Mouse (Mus musculus) mesoderm, embryonic 11.5 days (tissue): ENCODE data around the gene Gm21885.
A peak's percentile ranks its signal among the peaks of the same experiment; 100 is the strongest.

Experiments used
- DNase-seq: peaks from one replicate; pipeline ENCODE4 v3.0.0-alpha.2; 2012; ENCODE audit warnings: low read depth, low spot score

The Gm21885 gene

DNA sequence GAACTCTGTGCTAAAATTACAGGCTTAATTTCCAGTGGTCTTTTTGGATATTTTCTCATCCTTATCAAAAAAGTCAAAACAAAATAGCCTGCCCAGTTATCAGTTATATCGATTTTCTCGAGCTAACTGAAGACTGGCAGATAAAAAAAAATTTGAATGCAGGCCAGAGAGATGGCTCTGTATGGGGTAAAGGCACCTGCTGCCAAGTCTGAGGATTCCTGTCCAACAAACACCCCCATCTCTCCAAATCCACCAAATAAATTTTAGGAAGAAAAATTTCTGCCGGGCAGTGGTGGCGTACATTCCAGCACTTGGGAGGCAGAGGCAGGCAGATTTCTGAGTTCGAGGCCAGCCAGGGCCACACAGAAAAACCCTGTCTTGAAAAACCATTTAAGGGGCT is 36.4 kb downstream of the Gm21885 start:
- DNase-seq: no peak

- no peak for DNase-seq
Observed at GRCm38 (mm10) chr11:94320969-94321930, 39.6 kb downstream of the Gm21885 start.

GRCm38 (mm10) chr11:94321931-94322400 is 40.3 kb downstream of the Gm21885 start, which contains the start of gene Luc7l3:
Luc7l3 (minus strand) TSS chr11:94321988.
- peak; percentile 92 for DNase-seq

GRCm38 (mm10) chr11:94322636-94323035 is 41.0 kb downstream of the Gm21885 start:
- no peak for DNase-seq

- no peak for DNase-seq
Observed at GRCm38 (mm10) chr11:94323271-94323925, 41.7 kb downstream of the Gm21885 start.

- no peak for DNase-seq
Observed at GRCm38 (mm10) chr11:94324618-94325017, 42.9 kb downstream of the Gm21885 start.

GRCm38 (mm10) chr11:94326961-94327411 is 45.3 kb downstream of the Gm21885 start:
- no peak for DNase-seq

GRCm38 (mm10) chr11:94327693-94328643 is 46.3 kb downstream of the Gm21885 start, which contains the start of gene Ankrd40:
Ankrd40 (plus strand) TSS chr11:94328001.
- DNase-seq: peak; percentile 95

DNA sequence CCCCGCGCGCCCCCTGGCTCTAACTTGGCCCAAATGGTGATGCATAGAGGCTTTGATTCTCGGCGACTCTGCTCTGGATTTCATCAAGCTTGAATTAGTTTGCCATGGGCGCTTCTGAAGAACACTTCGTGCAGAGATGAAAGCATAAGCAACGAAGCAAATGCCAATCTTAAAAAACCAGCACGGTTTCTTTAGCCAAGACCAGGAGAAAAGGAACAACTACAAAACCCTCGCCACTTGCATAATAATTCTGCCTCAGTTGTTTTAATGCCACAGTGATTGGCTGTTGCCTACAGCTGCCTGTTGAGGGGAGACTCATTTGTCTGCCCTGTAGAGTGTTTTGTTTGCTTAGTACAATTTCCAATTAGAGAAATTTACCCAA is 47.0 kb downstream of the Gm21885 start:
- DNase-seq: no peak

GRCm38 (mm10) chr11:94329270-94329891 is 47.7 kb downstream of the Gm21885 start:
- DNase-seq: peak; percentile 55

GRCm38 (mm10) chr11:94330211-94330610 is 48.5 kb downstream of the Gm21885 start:
- DNase-seq: no peak

DNA sequence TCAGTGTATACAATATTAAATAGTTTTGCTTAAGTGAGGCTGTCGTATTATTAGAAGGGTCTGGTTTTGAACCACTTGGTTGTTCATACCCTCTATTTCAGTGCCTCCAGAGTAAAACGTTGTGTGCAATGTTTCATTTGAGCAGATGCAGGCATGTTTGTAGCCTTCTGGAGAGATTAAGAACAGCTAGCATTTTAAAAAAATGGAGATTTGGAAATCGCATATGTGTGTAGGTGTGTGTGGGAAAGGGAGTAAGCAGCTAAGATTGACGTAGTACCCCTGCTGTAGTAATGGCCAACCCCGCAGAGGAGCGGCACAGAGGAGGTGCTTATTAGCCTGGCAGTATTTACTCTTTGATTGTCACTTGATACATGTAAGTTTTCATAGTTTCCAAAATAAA is 51.1 kb downstream of the Gm21885 start:
- DNase-seq: no peak

- no peak for DNase-seq
Observed at GRCm38 (mm10) chr11:94334386-94334968, 52.8 kb downstream of the Gm21885 start.
